Mouse (Mus musculus): ENCODE results near the gene Elob.

DNA sequence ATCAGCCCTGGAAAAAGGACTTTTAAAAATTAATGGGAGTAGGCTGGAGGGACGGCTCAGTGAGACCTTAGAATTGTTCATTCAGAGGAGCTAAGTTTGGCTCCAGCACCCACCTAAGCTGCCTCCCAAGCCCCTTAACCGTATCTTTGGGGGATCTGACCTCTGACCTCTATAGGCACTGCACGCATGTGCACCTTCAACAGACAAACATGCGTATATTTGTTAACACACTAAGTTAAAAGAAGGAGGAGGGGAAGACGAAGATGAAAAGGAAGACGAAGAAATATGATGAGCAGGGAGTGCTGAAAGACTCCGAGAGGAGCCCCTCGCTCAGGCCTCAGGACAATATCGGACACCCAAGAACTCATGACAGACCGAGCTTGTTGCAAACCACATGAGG, 27.3 kb downstream of the Elob start:
- TF ChIP-seq POLR2A (IDR thresholded peaks at IDR 0.05; ENCODE audit: borderline replicate concordance, extremely low read depth, insufficient read depth, insufficient read length, poor library complexity, severe bottlenecking) (no peak), CTCF (IDR thresholded peaks at IDR 0.05; ENCODE audit: borderline replicate concordance, extremely low read depth, insufficient read depth, insufficient read length) (no peak)
